Mouse (Mus musculus): Measurements from ENCODE around the gene Abraxas2. TPM values are rescaled to one million over a fixed set of nuclear protein-coding genes. Genes with fewer than 3 reads are reported as not detected.

The Abraxas2 gene
- polyA plus RNA-seq, 1 experiment, result 1.8 TPM

GRCm38 (mm10) chr7:132884031-132884430 is 25.0 kb downstream of the Abraxas2 start:
- Histone ChIP-seq H3K36me3 (replicated peaks; ENCODE audit: low read length) (peaks cover 71% of the 10 kb centered on the region), H3K4me1 (peaks cover 36% of the 10 kb centered on the region), H3K27me3 (replicated peaks) (no peaks in the 10 kb centered on the region), H3K4me3 (replicated peaks) (no peak overlapping the region), H3K9me3 (no peaks in the 10 kb centered on the region; the same call in 1 of the 2 replicates)
- no peak for TF ChIP-seq GATA1 (IDR thresholded peaks at IDR 0.05; ENCODE audit: borderline replicate concordance, low read length)

DNA sequence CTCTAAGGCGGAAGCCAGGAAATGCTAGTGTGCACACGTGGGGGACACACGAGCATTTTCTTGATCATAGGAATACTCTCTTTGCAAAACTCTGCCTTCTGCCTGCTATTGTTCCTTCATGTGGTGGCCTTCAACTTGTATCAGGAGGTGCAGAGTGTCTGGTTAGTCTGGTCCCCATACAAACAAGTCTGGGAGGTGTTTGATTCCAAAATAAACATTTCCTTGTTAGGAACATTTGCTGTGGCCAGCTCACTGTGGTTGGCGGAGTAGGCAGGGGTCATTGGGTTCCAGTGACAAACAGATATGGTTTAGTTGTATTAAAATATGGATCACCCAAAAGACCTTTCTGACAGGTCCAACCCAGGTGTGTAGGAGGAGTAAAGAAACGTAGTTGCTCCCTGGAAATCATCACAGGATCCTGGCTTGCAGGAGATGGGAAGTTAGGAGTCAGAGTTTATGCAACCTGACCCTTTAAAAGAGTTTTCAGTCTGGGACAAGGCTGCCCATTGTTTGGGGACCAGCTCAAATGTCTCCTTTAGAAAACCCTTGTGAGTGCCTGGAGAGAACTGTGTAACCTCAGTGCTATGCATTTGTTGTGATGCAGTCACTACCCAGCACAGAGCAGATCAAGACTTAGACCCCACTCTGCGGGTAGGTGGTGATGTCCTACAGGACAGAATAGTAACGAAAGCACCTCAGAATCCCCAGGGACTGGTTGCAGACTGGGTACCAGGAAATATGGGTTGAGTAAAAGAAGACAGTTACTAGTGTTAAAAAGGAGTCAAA is 28.2 kb downstream of the Abraxas2 start:
- peaks cover 40% of the 10 kb centered on the region for H3K36me3 ChIP-seq (replicated peaks; ENCODE audit: low read length)
- TF ChIP-seq GATA1 (IDR thresholded peaks at IDR 0.05; ENCODE audit: borderline replicate concordance, low read length) (no peak), FLI1 (IDR thresholded peaks at IDR 0.05; ENCODE audit: low read length) (no peak)
- H3K4me3 ChIP-seq (replicated peaks), result no peak overlapping the region
- peaks cover 48% of the 10 kb centered on the region for H3K4me1 ChIP-seq
- no peaks in the 10 kb centered on the region for H3K9me3 ChIP-seq
- peaks cover 2% of the 10 kb centered on the region for H3K27me3 ChIP-seq (replicated peaks)

GRCm38 (mm10) chr7:132888052-132888451 is 29.0 kb downstream of the Abraxas2 start:
- Histone ChIP-seq H3K36me3 (replicated peaks; ENCODE audit: low read length) (peaks cover 31% of the 10 kb centered on the region), H3K27me3 (replicated peaks) (peaks cover 3% of the 10 kb centered on the region), H3K4me3 (replicated peaks) (no peak overlapping the region), H3K4me1 (peaks cover 56% of the 10 kb centered on the region), H3K9me3 (no peaks in the 10 kb centered on the region)
- TF ChIP-seq GATA1 (IDR thresholded peaks at IDR 0.05; ENCODE audit: borderline replicate concordance, low read length) (no peak), FLI1 (IDR thresholded peaks at IDR 0.05; ENCODE audit: low read length) (no peak)

DNA sequence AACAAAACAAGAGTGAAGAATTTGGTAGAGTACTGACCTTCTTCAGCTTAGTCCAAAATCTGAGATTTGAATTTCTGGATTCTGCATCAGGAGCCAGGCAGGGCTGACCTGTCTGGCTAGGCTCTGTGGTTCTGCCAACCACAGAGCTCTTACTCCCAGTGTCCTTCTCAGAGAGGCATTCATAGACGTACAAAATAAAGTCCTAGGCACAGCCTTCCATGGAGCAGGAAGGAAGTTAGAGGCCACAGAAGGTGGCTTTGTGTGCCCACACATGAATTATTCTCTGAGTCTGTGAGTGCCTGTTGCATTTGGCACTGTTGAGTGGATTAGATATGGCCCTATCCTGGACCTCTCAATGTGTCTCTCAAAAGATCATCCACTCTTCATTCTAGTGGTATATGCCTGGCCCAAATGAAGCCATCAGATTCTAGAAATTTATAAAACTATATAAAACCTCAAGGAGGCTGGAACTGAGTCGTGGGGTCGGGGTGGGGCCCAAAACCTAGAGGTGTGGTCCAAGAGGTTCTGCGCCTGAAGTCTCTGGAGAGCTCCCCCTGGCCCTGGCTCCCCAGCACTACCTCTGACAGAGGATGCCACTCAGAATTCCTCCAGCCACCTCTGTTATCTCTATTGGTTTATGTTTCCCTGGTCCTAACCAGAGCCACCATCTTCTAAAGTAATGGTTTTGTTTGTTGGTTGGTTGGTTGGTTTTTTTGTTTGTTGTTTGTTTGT is 29.7 kb downstream of the Abraxas2 start:
- Histone ChIP-seq H3K36me3 (replicated peaks; ENCODE audit: low read length) (peaks cover 25% of the 10 kb centered on the region), H3K27me3 (replicated peaks) (peaks cover 3% of the 10 kb centered on the region), H3K4me3 (replicated peaks) (no peak overlapping the region), H3K4me1 (peaks cover 57% of the 10 kb centered on the region), H3K9me3 (no peaks in the 10 kb centered on the region)
- no peak for TF ChIP-seq FLI1 (IDR thresholded peaks at IDR 0.05; ENCODE audit: low read length)
- no peak for TF ChIP-seq GATA1 (IDR thresholded peaks at IDR 0.05; ENCODE audit: borderline replicate concordance, low read length)

GRCm38 (mm10) chr7:132889691-132890090 is 30.7 kb downstream of the Abraxas2 start:
- TF ChIP-seq FLI1 (IDR thresholded peaks at IDR 0.05; ENCODE audit: low read length), result no peak
- no peak for TF ChIP-seq GATA1 (IDR thresholded peaks at IDR 0.05; ENCODE audit: borderline replicate concordance, low read length)
- no peaks in the 10 kb centered on the region; the same call in 1 of the 2 replicates for H3K9me3 ChIP-seq
- peaks cover 18% of the 10 kb centered on the region for H3K36me3 ChIP-seq (replicated peaks; ENCODE audit: low read length)
- H3K27me3 ChIP-seq (replicated peaks), result peaks cover 3% of the 10 kb centered on the region
- no peak overlapping the region for H3K4me3 ChIP-seq (replicated peaks)
- peaks cover 58% of the 10 kb centered on the region for H3K4me1 ChIP-seq

DNA sequence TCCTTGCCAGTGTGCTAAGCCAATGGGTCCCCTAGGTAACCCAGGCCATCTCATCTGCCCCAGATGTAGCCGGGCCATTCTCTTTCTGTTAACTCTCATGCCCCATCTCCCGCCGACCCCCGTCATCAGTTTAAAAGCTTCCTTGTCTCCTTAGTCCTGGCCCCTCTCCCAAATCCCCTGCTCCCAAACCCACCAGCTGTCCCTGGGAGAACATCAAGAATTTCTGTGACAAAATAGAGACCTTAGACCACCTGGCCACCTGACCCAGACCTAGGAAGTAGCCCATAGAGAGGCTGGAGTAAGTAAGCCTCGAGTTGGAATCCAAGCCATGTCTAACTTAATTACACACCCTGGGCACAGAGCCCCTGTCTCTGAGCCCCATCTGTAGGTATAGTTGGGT is 31.2 kb downstream of the Abraxas2 start:
- Histone ChIP-seq H3K4me3 (replicated peaks) (no peak overlapping the region), H3K4me1 (peaks cover 62% of the 10 kb centered on the region), H3K36me3 (replicated peaks; ENCODE audit: low read length) (peaks cover 13% of the 10 kb centered on the region), H3K9me3 (no peaks in the 10 kb centered on the region; the same call in 1 of the 2 replicates), H3K27me3 (replicated peaks) (peaks cover 3% of the 10 kb centered on the region)
- TF ChIP-seq FLI1 (IDR thresholded peaks at IDR 0.05; ENCODE audit: low read length), result no peak
- no peak for TF ChIP-seq GATA1 (IDR thresholded peaks at IDR 0.05; ENCODE audit: borderline replicate concordance, low read length)

GRCm38 (mm10) chr7:132891561-132892310 is 32.7 kb downstream of the Abraxas2 start:
- H3K9me3 ChIP-seq, result no peaks in the 10 kb centered on the region; the same call in 1 of the 2 replicates
- H3K4me1 ChIP-seq, result peaks cover 69% of the 10 kb centered on the region
- H3K36me3 ChIP-seq (replicated peaks; ENCODE audit: low read length), result peaks cover 3% of the 10 kb centered on the region
- no peak overlapping the region for H3K4me3 ChIP-seq (replicated peaks)
- peaks cover 3% of the 10 kb centered on the region for H3K27me3 ChIP-seq (replicated peaks)
- no peak for TF ChIP-seq FLI1 (IDR thresholded peaks at IDR 0.05; ENCODE audit: low read length)
- no peak for TF ChIP-seq GATA1 (IDR thresholded peaks at IDR 0.05; ENCODE audit: borderline replicate concordance, low read length)

DNA sequence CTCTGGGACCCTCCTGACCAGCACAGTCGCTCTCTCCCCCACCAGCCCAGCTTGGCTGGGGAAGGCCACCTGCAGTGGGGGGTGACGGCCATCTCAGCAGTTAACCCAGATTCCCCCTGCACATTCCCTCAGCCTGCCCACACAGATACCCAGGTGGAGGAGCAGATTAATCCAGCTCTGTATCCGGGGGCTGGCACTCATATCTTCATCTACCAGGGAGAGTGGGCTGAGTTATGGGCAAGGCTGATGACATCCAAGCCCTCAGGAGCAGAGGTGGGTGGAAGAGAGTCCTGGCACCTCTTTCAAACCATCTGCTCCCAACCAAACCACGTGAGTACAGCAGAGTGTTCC is 33.3 kb downstream of the Abraxas2 start:
- peaks cover 3% of the 10 kb centered on the region for H3K36me3 ChIP-seq (replicated peaks; ENCODE audit: low read length)
- H3K4me1 ChIP-seq, result peaks cover 65% of the 10 kb centered on the region
- TF ChIP-seq FLI1 (IDR thresholded peaks at IDR 0.05; ENCODE audit: low read length) (no peak), GATA1 (IDR thresholded peaks at IDR 0.05; ENCODE audit: borderline replicate concordance, low read length) (no peak)
- peaks cover 3% of the 10 kb centered on the region for H3K27me3 ChIP-seq (replicated peaks)
- H3K9me3 ChIP-seq, result no peaks in the 10 kb centered on the region; the same call in 1 of the 2 replicates
- no peak overlapping the region for H3K4me3 ChIP-seq (replicated peaks)

- Histone ChIP-seq H3K9me3 (no peaks in the 10 kb centered on the region; the same call in 1 of the 2 replicates), H3K36me3 (replicated peaks; ENCODE audit: low read length) (peaks cover 3% of the 10 kb centered on the region), H3K27me3 (replicated peaks) (peaks cover 3% of the 10 kb centered on the region), H3K4me3 (replicated peaks) (no peak overlapping the region), H3K4me1 (peaks cover 60% of the 10 kb centered on the region)
- TF ChIP-seq FLI1 (IDR thresholded peaks at IDR 0.05; ENCODE audit: low read length), result no peak
These were observed 33.8 kb downstream of the Abraxas2 start for GRCm38 (mm10) chr7:132892806-132893205.
